Mouse (Mus musculus) limb, embryonic 14.5 days (tissue): ENCODE measurements around the gene Iqcg. TPM values are rescaled to one million over a fixed set of nuclear protein-coding genes. Genes with fewer than 3 reads are reported as not detected.

Source experiments
- ATAC-seq: fragments of 200-750 bp; cut with Nextera tagmentation; 2 replicates; pipeline ENCODE4 v1.8.0; 2017; ENCODE audit warnings: low read depth, moderate number of reproducible peaks, moderate TSS enrichment; ENCODE audit not compliant: low FRiP score
- DNase-seq: peaks from one replicate; pipeline ENCODE4 v3.0.0-alpha.2; 2015; ENCODE audit warnings: low spot score
- H3K27ac ChIP-seq: fragments of 300-500 bp; sonication (generic); replicated peaks from 2 replicates; pipeline ENCODE4 v1.5.1; 2014; ENCODE audit warnings: low read depth, mild to moderate bottlenecking, low read length, moderate library complexity, mixed read lengths
- H3K27me3 ChIP-seq: fragments of 300-500 bp; sonication (generic); 2 replicates; pipeline ENCODE4 v1.6.1; 2014; ENCODE audit warnings: low read length, mixed read lengths; ENCODE audit not compliant: control insufficient read depth, insufficient read depth
- H3K36me3 ChIP-seq: fragments of 300-500 bp; sonication (generic); 2 replicates; pipeline ENCODE4 v1.6.1; 2014; ENCODE audit warnings: mild to moderate bottlenecking, low read length, moderate library complexity, mixed read lengths; ENCODE audit not compliant: control insufficient read depth, insufficient read depth
- H3K4me1 ChIP-seq: fragments of 300-500 bp; sonication (generic); 2 replicates; pipeline ENCODE4 v1.6.1; 2014; ENCODE audit warnings: antibody characterized with exemption, low read length, mixed read lengths; ENCODE audit not compliant: control insufficient read depth, insufficient read depth
- H3K4me2 ChIP-seq: fragments of 300-500 bp; sonication (generic); replicated peaks from 2 replicates; pipeline ENCODE4 v1.6.1; 2014; ENCODE audit warnings: low read depth, mild to moderate bottlenecking, low read length, moderate library complexity; ENCODE audit not compliant: severe bottlenecking
- H3K4me3 ChIP-seq: fragments of 300-500 bp; sonication (generic); replicated peaks from 2 replicates; pipeline ENCODE4 v1.5.1; 2014; ENCODE audit warnings: low read length
- H3K9ac ChIP-seq: fragments of 300-500 bp; sonication (generic); 2 replicates; pipeline ENCODE4 v1.6.1; 2014; ENCODE audit warnings: mild to moderate bottlenecking, low read depth, low read length, moderate library complexity; ENCODE audit not compliant: severe bottlenecking
- H3K9me3 ChIP-seq: fragments of 300-500 bp; sonication (generic); 2 replicates; pipeline ENCODE4 v1.6.1; 2016; ENCODE audit warnings: low read length; ENCODE audit not compliant: control insufficient read depth
- POLR2A ChIP-seq: fragments of 200-500 bp; IDR thresholded peaks from 2 replicates; pipeline ENCODE4 v1.8.0; 2012; ENCODE audit warnings: inconsistent platforms, mild to moderate bottlenecking, moderate library complexity, borderline replicate concordance; ENCODE audit not compliant: insufficient read depth, insufficient read length; ENCODE audit errors: extremely low read depth
- WGBS: fragments of 180-500 bp; shearing (Covaris S2); extraction: QIAGEN DNeasy Blood & Tissue Kit; methylation state at CpG from one replicate; pipeline ENCODE4 v1.1.7; 2014; 5-methylcytosine and 5-hydroxymethylcytosine counted together
- microRNA counts: library from miRNA; unstranded; fragments of <30 nt; microRNA quantifications from one replicate; lab custom pipeline; 2016
- microRNA-seq: library from miRNA; unstranded; fragments of <30 nt; microRNA quantifications from one replicate; pipeline ENCODE4, GENCODE M21; 2016
- polyA plus RNA-seq, 2 experiments: library from polyadenylated mRNA; depleted of rRNA in 1 of 2; stranded (reverse) in 1 of 2; unstranded in 1 of 2; fragments of >200 nt; fragmentation: Nextera tagmentation in 1 of 2; extraction: Ambion mirVana in 1 of 2; gene quantifications; 2 replicates each; pipeline versions ENCODE4 v1.2.1 to v1.2.3; 2012 to 2014

Iqcg gene
- polyA plus RNA-seq, 2 experiments, result 1.1 to 2.1 TPM

DNA sequence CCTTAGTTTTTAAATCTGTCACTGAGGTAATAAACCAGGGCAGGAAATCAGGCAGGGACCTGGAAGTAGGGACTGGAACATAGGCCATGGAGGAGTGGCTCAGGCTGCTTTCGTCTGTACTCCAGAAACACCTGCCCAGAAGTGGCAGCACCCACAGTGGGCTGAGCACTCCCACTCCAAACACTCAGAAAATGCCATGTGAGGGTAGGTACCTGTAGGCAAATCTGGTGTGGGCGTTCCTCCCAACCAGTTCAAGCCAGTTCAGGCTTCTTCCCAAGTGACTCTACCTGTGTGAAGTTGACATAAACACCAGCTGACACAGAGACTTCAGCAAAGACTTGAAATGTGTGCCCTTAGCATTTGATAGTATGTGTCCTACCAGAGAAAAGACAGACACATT, 71.4 kb downstream of the Iqcg start:
- H3K9me3 ChIP-seq, result no peaks in the 10 kb centered on the region
- no peak overlapping the region for H3K27ac ChIP-seq
- H3K4me3 ChIP-seq, result no peak overlapping the region
- H3K9ac ChIP-seq, result no peak overlapping the region
- 85% methylated on average over 2 of the region's 2 CpGs for whole genome bisulfite sequencing
- H3K4me1 ChIP-seq, result no peaks in the 10 kb centered on the region
- H3K4me2 ChIP-seq, result no peak overlapping the region
- no peak for TF ChIP-seq POLR2A
- peaks cover 59% of the 10 kb centered on the region for H3K36me3 ChIP-seq
- H3K27me3 ChIP-seq, result no peaks in the 10 kb centered on the region
- ATAC-seq, result no peak
- DNase-seq, result no peak

DNA sequence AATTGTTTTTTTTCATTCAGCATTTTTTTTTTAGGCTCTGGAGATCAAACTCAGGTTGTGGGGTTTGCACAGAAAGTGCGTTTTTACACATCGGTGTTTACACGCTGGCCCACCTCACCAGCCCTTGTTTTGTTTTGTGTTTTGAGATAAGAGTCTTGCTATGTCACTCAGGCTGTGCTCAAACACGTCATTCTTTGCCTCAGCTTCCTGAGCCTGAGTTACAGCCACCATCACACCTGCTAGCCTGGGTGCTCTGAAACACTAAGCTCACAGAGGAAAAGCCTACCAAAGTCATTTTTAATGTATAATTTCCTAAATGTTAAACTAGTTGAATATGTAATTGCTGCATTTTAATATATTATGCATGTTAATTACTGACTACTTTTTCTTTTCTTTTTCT, 74.6 kb downstream of the Iqcg start:
- 79% methylated on average over 4 of the region's 4 CpGs for WGBS
- ATAC-seq (no peak), DNase-seq (no peak)
- no peak overlapping the region for H3K9ac ChIP-seq
- H3K4me3 ChIP-seq, result no peak overlapping the region
- H3K4me1 ChIP-seq, result no peaks in the 10 kb centered on the region
- no peak overlapping the region for H3K27ac ChIP-seq
- H3K4me2 ChIP-seq, result no peak overlapping the region
- no peaks in the 10 kb centered on the region for H3K27me3 ChIP-seq
- peaks cover 59% of the 10 kb centered on the region for H3K36me3 ChIP-seq
- H3K9me3 ChIP-seq, result no peaks in the 10 kb centered on the region
- no peak for TF ChIP-seq POLR2A

DNA sequence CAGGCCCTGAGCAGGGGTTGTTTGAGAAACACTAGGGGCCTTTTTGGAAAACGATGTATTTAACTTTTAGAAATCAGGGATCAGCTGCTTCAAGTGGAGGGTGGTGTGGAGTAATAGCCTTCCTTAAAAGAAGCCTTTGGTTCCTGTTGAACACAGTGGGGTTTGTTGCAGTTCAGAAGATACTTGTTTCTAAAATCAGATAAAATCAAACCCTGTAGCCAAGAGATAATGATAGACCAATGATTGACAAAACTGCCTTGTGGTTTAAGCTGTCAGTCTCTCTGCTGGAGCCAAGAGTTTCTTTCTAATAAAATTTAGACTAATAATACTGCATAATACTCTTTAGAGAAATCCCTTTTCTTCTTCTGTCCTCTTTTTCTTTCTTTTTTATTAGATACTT, 75.8 kb downstream of the Iqcg start:
- Histone ChIP-seq H3K36me3 (peaks cover 57% of the 10 kb centered on the region), H3K27ac (no peak overlapping the region), H3K9me3 (no peaks in the 10 kb centered on the region), H3K4me2 (no peak overlapping the region), H3K27me3 (no peaks in the 10 kb centered on the region), H3K9ac (no peak overlapping the region), H3K4me3 (no peak overlapping the region), H3K4me1 (no peaks in the 10 kb centered on the region)
- TF ChIP-seq POLR2A, result no peak
- DNase-seq (no peak), ATAC-seq (no peak)
- WGBS, result 81% methylated on average over 1 of the region's 1 CpGs

GRCm38 (mm10) chr16:32973047-32973446, 83.0 kb downstream of the Iqcg start:
- Histone ChIP-seq H3K4me1 (no peaks in the 10 kb centered on the region), H3K9ac (no peak overlapping the region), H3K4me3 (no peak overlapping the region), H3K4me2 (no peak overlapping the region), H3K27me3 (no peaks in the 10 kb centered on the region), H3K27ac (no peak overlapping the region), H3K36me3 (peaks cover 41% of the 10 kb centered on the region), H3K9me3 (no peaks in the 10 kb centered on the region)
- 84% methylated on average over 2 of the region's 2 CpGs for WGBS
- DNase-seq, result no peak
- no peak for TF ChIP-seq POLR2A
- no peak for ATAC-seq

DNA sequence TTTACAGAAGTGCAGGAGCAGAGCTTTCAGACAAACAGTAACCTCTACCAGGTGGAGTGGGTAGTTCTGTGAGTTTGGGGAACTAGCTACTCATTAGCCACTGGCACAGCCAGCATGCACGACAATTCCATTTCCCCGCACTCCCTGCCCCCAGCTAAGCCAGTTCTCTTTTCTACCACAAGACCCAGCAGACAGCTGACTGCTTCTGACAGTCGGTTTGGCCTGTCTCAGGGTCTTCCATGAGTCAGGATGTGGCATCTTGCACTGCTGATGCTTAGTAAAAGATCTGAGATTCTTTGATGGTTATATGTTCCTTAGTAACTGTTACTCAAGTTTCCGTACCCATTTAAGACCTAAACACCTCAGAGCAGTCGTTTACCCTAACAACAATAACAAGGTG, 83.5 kb downstream of the Iqcg start:
- TF ChIP-seq POLR2A, result no peak
- Histone ChIP-seq H3K27ac (no peak overlapping the region), H3K9me3 (no peaks in the 10 kb centered on the region), H3K27me3 (no peaks in the 10 kb centered on the region), H3K4me2 (no peak overlapping the region), H3K4me3 (no peak overlapping the region), H3K9ac (no peak overlapping the region), H3K4me1 (no peaks in the 10 kb centered on the region), H3K36me3 (peaks cover 38% of the 10 kb centered on the region)
- 73% methylated on average over 5 of the region's 5 CpGs for WGBS
- DNase-seq, result no peak
- ATAC-seq, result no peak

MicroRNAs within 50 kb of the gene (microRNA counts, 519-probe panel; counts per million panel counts)
- microRNA mmu-miR-1947 (lab: Ali Mortazavi, UCI), result not detected

Small RNA genes within 50 kb of the gene (microRNA-seq; reads per million reads assigned to microRNA genes)
- gene Gm22231 (not detected), gene Mir1947 (2.3 reads per million, percentile 3 among the genes with 10 or more reads in this experiment)

Other genes starting within 250 kb of the Iqcg start
- gene Smbd1, start 245.7 kb downstream of the Iqcg start, polyA plus RNA-seq (2012; rRNA removed), result not detected in 2 replicates
- gene Smbd1, start 245.7 kb downstream of the Iqcg start, polyA plus RNA-seq (2014; fragmentation: Nextera tagmentation; extraction: Ambion mirVana), result not detected in 2 replicates
- 43.3 and 47.2 TPM in 2 replicates for gene Fyttd1, start 178.7 kb downstream of the Iqcg start, polyA plus RNA-seq (2012; rRNA removed)
- gene Fyttd1, start 178.7 kb downstream of the Iqcg start, polyA plus RNA-seq (2014; fragmentation: Nextera tagmentation; extraction: Ambion mirVana), result 113 and 128 TPM in 2 replicates
- 35.7 and 42.7 TPM in 2 replicates for gene Rubcn, start 178.5 kb downstream of the Iqcg start, polyA plus RNA-seq (2012; rRNA removed)
- gene Rubcn, start 178.5 kb downstream of the Iqcg start, polyA plus RNA-seq (2014; fragmentation: Nextera tagmentation; extraction: Ambion mirVana), result 19.6 and 20.3 TPM in 2 replicates
- gene Lrch3, start 142.1 kb downstream of the Iqcg start, polyA plus RNA-seq (2012; rRNA removed), result 56.3 and 68.0 TPM in 2 replicates
- 24.9 and 30.4 TPM in 2 replicates for gene Lrch3, start 142.1 kb downstream of the Iqcg start, polyA plus RNA-seq (2014; fragmentation: Nextera tagmentation; extraction: Ambion mirVana)
- 974 and 1,399 TPM in 2 replicates for gene Rpl35a, start 235 bp upstream of the Iqcg start, polyA plus RNA-seq (2012; rRNA removed)
- gene Rpl35a, start 235 bp upstream of the Iqcg start, polyA plus RNA-seq (2014; fragmentation: Nextera tagmentation; extraction: Ambion mirVana), result 967 and 1,006 TPM in 2 replicates
- gene Lmln, start 6.3 kb upstream of the Iqcg start, polyA plus RNA-seq (2012; rRNA removed), result 3.5 and 3.6 TPM in 2 replicates
- gene Lmln, start 6.3 kb upstream of the Iqcg start, polyA plus RNA-seq (2014; fragmentation: Nextera tagmentation; extraction: Ambion mirVana), result 1.7 and 1.9 TPM in 2 replicates
- 14.6 and 15.4 TPM in 2 replicates for gene Osbpl11, start 128.9 kb upstream of the Iqcg start, polyA plus RNA-seq (2012; rRNA removed)
- 20.6 and 23.8 TPM in 2 replicates for gene Osbpl11, start 128.9 kb upstream of the Iqcg start, polyA plus RNA-seq (2014; fragmentation: Nextera tagmentation; extraction: Ambion mirVana)
- gene Snx4, start 195.2 kb upstream of the Iqcg start, polyA plus RNA-seq (2012; rRNA removed), result 37.8 and 43.0 TPM in 2 replicates
- 95.6 and 96.6 TPM in 2 replicates for gene Snx4, start 195.2 kb upstream of the Iqcg start, polyA plus RNA-seq (2014; fragmentation: Nextera tagmentation; extraction: Ambion mirVana)